Mouse (Mus musculus): Measurements from ENCODE around the gene Ccrl2.

The Ccrl2 gene

GRCm38 (mm10) chr9:111056798-111057543, at the start of gene Ccrl2:
TSS of gene Ccrl2 (minus strand) at chr9:111057519.
- in situ Hi-C loops (cut with MboI): no loop called here

- in situ Hi-C loops (cut with MboI): no loop called here
Measured at GRCm38 (mm10) chr9:111103893-111104292, 46.6 kb upstream of the Ccrl2 start.

- in situ Hi-C loops (cut with MboI): no loop called here
Measured at GRCm38 (mm10) chr9:111103293-111103692, 46.0 kb upstream of the Ccrl2 start.

- in situ Hi-C loops (cut with MboI): no loop called here
Measured at GRCm38 (mm10) chr9:111100406-111100805, 43.1 kb upstream of the Ccrl2 start.

- in situ Hi-C loops (cut with MboI): no loop called here
Measured at GRCm38 (mm10) chr9:111097543-111097942, 40.2 kb upstream of the Ccrl2 start.

- in situ Hi-C loops (cut with MboI): no loop called here
Measured at GRCm38 (mm10) chr9:111096419-111097326, 39.4 kb upstream of the Ccrl2 start.

GRCm38 (mm10) chr9:111095710-111096109, 38.4 kb upstream of the Ccrl2 start:
- in situ Hi-C loops (cut with MboI): no loop called here

GRCm38 (mm10) chr9:111094626-111095025, 37.3 kb upstream of the Ccrl2 start:
- in situ Hi-C loops (cut with MboI): no loop called here

- in situ Hi-C loops (cut with MboI): no loop called here
Measured at GRCm38 (mm10) chr9:111093094-111093493, 35.8 kb upstream of the Ccrl2 start.

- in situ Hi-C loops (cut with MboI): no loop called here
Measured at GRCm38 (mm10) chr9:111092657-111093056, 35.3 kb upstream of the Ccrl2 start.

GRCm38 (mm10) chr9:111088886-111089285, 31.6 kb upstream of the Ccrl2 start:
- in situ Hi-C loops (cut with MboI): no loop called here

GRCm38 (mm10) chr9:111087960-111088359, 30.6 kb upstream of the Ccrl2 start:
- in situ Hi-C loops (cut with MboI): no loop called here

- in situ Hi-C loops (cut with MboI): no loop called here
Measured at GRCm38 (mm10) chr9:111086995-111087606, 29.8 kb upstream of the Ccrl2 start.

GRCm38 (mm10) chr9:111086137-111086536, 28.8 kb upstream of the Ccrl2 start:
- in situ Hi-C loops (cut with MboI): no loop called here

GRCm38 (mm10) chr9:111085329-111085728, 28.0 kb upstream of the Ccrl2 start:
- in situ Hi-C loops (cut with MboI): no loop called here

GRCm38 (mm10) chr9:111081765-111082164, 24.4 kb upstream of the Ccrl2 start:
- in situ Hi-C loops (cut with MboI): no loop called here

- in situ Hi-C loops (cut with MboI): no loop called here
Measured at GRCm38 (mm10) chr9:111080801-111081200, 23.5 kb upstream of the Ccrl2 start.

GRCm38 (mm10) chr9:111077745-111078144, 20.4 kb upstream of the Ccrl2 start:
- in situ Hi-C loops (cut with MboI): no loop called here

GRCm38 (mm10) chr9:111072971-111073370, 15.7 kb upstream of the Ccrl2 start:
- in situ Hi-C loops (cut with MboI): no loop called here

GRCm38 (mm10) chr9:111072175-111072574, 14.9 kb upstream of the Ccrl2 start:
- in situ Hi-C loops (cut with MboI): no loop called here

GRCm38 (mm10) chr9:111070546-111070961, 13.2 kb upstream of the Ccrl2 start:
- in situ Hi-C loops (cut with MboI): no loop called here

GRCm38 (mm10) chr9:111067052-111067451, 9.7 kb upstream of the Ccrl2 start:
- in situ Hi-C loops (cut with MboI): no loop called here
